Mouse (Mus musculus) thymus, postnatal 36 days (tissue): ENCODE measurements around the gene Cenpx.
"Not testable (repeated sequence)": the region's sequence is repeated elsewhere in the genome, so short reads cannot be mapped to it uniquely, and the experiment has no call there.

Source experiments
- DNase-seq, 2 experiments: peaks; one replicate each; pipeline ENCODE4 v3.0.0; 2022; ENCODE audit warnings: mixed read lengths in 2 of 2

The Cenpx gene

DNA sequence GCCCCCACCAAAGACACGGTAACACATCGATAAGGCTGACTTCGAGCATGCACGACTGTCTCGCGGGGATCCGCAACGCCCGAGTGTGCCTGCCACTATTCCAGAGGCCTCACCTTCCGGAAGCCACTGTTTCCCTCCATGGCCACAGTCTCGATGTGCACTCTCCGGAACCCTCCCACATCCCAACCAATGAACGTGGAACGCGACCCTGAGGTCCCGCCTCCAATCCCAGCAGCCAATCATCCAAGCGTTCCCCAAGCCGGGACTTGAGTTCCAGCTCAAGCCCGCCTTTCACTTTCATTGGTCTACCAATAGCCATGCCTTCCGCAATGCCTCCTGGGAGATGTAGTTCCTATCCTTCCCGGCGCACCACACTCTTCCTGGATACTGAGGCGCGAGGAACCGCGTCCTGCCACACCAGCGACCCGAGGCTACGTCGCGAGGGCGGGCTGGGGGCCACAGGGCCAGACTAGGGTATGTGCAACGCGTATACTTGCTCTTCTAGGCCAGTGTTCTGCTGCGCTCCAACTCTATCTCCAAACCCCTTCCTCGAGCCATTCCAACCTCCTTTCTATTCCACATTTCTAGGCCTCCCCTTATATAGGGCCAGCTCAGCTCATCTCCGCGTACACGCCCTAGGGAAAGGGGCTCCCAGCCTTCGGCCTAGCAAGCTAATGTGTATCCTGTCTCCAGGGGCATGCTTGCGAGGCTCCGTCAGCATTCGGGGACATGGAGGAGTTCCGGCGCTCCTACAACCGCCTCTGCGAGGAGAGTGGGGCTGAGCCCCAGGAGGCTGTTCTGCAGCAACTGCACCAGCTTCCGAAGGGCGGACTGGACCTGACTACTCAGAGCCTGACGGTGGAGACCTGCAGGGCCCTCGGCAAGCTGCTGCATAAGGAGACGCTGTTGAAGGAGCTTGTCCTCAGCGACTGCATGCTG lies at the start of gene Cenpx, which contains the start of gene Lrrc45:
TSS of gene Cenpx (minus strand) at position 159 of the 939 bp plus-strand sequence.
TSS of gene Lrrc45 (plus strand) at position 346 of the 939 bp plus-strand sequence.
- peak; percentile 96 to 98 for DNase-seq

- not testable (repeated sequence) for DNase-seq
Observed at GRCm38 (mm10) chr11:120762672-120763041, 49.1 kb upstream of the Cenpx start, which contains the start of gene Hmga1b. Hmga1b (plus strand) TSS chr11:120762794.

DNA sequence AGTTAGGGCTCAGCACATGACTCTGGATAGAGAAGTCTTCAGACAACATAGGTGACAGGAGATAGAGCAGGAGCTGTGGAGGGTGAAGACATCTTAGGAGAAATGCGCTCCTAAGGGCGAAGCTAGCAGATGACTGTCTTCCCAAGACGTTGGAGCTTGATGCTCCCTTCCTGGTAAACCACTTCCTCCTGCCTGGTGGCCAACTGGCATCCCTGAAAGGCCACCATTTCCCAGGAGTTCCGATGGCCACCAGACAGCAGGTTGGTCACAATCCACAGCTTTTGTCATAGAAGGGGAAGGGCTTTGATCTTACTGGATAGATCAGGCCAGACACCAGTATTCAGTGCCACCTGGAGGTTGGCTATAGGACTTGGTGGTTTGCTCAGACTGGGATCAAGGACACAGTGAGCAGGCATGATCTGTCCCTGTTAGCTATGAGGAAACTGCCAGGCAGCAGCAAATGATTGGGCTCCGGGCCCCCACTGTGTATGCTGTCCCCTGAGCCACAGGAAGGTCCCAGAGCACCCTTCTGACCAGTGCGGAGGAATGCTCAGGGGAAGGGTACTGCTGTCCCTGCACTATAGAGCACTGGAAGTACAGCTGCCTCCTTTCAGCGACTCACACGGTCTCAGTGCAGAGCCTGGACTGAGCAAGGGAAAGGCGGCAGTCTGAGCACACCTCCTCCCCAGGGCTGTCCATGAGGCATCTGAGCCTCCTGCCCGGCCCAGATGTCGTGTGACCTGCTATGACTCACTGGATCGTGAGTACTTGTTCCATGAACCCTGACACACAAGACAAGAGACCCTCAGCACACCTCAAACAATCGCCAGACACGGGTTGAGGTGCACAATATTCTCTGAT lies 48.5 kb upstream of the Cenpx start:
- DNase-seq = no peak

- DNase-seq = no peak
Observed at GRCm38 (mm10) chr11:120760236-120760635, 46.7 kb upstream of the Cenpx start.

DNA sequence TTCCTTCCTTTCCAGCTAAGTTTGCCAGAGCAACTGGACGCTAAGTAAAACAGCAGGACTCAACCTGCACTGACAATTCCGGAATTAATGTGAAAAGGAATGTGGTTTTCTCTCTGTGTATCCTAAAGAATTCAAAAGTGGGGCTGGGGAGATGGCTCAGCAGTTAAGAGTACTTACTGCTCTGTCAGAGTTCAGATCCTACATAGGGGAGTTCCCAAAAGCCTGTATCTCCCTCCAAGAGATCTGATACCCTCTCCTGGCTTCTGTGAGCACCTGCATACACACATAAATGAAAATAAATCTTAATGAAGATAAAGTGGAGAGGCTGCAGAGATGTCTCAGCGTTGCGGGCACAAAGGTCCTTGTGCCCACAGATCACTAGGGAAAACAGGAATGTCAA lies 38.1 kb upstream of the Cenpx start:
- no peak for DNase-seq

- DNase-seq = peak; percentile 25 to 34
Observed at GRCm38 (mm10) chr11:120749430-120749829, 35.9 kb upstream of the Cenpx start.

DNA sequence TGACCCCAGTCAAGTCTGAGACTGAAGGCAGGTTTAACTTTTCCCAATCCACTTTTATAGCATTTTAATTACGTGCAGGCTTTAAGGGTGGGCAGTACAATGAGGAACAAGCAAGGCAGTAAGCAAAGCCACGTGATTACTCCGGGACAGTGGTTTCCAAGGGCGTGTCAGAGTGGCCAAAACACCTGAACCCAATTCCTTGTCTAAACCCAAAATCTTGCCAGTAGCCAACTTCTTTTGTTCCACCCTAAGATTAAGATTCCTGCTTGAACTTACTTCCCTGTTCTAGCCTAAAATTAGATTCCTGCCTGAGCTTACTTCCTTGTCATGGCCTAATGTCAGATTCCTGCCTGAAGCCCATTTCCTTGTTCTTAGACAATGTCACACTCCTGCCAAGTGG lies 34.4 kb upstream of the Cenpx start:
- no peak for DNase-seq

GRCm38 (mm10) chr11:120744121-120744701 lies 30.7 kb upstream of the Cenpx start:
- DNase-seq = no peak

GRCm38 (mm10) chr11:120740981-120741380 lies 27.4 kb upstream of the Cenpx start:
- DNase-seq = no peak

DNA sequence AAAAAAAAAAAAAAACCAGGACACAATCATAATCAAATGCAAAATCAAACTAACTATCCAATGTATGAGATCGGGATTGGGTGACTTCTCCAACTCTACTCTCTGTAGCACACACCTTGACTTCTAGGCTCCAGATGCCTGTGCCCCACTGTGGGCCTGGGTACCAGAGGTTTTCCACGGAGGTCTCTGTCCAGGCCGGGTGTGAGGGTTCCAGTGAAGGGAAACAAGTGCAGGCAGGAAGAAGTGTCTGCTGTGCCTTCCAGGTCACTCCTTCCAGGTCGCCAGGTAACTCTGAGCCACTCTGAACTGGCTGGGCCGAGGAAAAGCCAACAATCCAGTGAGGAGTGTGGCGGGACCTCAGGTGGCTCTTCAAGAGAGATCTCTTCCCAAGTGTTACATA lies 22.9 kb upstream of the Cenpx start:
- no peak for DNase-seq

DNA sequence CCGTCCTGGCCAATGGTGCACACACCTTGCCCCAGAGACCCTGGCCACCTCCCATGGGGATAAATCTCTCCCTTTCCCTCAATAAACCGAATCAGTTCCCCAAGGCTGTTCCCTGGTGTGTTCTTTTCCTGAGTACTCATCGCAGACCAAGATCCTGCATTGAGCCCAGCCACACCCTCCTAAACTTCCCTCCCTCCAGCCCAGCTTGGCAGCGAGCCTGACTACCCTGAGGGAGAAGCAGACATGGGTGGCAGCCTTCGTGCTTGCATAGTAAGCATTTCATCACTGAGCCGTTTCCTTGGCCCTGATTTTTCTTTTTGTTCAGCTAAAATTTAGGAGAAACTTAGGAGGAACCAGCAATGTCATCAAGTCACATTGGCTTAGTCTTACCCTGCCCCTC lies 20.0 kb upstream of the Cenpx start:
- DNase-seq = no peak

- DNase-seq = no peak
Observed at GRCm38 (mm10) chr11:120731858-120732680, 18.5 kb upstream of the Cenpx start, which contains the start of gene Cbr2. Cbr2 (minus strand) TSS chr11:120732114.

DNA sequence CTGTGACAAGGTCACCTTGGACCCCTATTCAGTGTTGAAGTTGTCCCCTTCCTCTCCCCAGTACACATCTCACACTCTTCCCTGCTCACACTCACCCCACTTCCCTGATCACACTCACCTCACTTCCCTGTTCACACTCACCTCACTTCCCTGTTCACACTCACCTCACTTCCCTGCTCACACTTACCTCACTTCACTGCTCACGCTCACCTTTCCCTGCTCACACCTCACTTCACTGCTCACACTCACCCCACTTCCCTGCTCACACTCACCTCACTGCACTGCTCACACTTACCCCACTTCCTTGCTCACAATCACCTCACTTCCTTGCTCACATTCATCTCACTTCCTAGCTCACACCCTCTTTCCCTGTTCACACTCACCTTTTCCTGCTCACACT lies 17.9 kb upstream of the Cenpx start:
- DNase-seq = no peak

DNA sequence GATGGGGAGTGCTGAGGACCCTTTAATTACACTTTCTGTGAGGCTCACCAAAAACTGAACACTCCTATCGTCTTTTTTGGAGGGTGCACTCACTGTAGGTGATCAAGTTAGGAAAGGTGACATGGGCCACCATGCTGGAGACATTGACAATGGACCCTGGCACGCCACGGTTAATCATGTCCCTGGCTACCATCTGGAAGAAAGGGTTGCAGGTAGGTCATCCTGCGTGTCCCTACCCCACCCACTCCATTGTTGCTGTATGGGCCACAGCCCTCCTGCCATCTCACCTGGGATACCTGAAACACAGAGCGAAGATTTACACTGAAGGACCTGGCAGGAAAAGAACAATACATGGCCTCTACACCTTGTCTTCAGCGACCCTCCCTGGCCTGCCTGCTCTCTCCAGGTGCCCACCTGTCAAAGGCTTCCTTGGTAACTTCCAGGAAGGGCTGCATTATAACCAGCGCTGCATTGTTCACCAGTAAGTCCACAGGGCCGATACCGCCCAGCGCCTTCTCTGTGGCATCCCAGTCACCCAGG lies 16.9 kb upstream of the Cenpx start:
- no peak for DNase-seq

GRCm38 (mm10) chr11:120729432-120730050 lies 16.0 kb upstream of the Cenpx start:
- not testable (repeated sequence) for DNase-seq

DNA sequence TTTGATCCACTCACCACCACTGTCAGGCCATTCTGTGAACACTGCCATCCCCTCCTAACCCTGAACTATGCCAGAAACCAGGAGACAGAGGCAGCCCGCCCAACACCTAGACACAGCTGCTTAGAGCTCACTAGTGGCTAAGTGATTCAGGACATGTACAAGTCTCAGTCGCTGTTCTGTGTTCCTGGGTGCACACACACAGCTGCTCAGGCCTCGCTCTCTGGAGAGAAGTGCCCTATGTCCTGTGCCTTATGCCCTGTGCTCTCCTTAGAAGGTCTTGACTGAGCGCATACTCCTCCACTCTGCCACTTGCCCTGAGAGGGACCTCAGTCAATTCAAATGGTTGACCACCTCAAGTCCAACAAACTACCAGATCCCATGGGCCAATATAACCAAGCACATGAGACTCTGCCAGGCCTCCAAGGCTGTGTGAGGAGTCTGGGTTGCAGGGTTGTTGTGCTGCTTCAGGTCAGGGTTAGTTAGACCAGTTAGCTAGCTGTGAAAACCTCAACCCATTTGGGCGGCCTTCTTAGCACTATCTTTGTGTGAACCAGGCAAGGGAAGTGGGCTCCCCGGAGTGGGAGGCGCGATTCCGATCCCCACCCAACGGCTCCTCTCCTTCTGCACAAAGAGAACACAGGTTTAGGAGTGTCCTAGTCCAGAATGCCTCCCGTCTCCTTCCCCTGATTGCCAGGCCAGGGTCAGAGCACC lies 15.1 kb upstream of the Cenpx start:
- no peak for DNase-seq

DNA sequence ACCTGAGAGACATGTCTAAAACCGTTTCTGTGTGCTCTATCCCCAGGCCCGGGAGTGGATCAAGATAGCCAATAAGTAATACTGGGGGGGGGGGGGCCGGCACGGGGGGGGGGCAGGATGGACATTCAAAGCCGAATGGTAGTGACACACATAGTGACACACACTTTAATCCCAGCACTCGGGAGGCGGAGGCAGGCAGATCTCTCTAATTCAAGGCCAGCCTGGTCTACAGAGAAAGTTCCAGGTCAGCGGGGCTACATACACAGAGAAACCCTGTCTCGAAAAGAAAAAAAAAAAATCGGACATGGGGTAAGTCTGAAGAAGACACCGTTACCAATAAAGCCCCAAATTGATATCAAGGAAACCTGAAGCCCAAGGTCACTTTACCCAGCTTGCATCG lies 14.0 kb upstream of the Cenpx start:
- DNase-seq = no peak

DNA sequence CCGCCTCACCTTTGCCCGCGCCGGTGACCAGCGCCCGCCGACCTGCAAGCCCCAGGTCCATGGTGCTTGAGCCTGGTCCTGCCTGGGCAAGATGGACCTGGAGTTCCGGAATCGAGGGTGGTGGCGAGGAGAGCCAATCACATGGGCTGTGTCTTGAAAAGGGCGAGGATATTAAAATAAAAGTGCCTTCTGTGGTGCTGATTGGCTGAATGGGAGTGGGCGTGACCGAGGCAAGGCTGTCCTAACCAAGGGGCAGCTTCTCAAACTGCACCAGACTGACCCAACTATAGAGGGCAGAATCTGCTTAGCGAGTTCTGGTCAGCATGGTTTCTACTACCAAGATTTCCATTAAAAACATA lies 13.6 kb upstream of the Cenpx start, which contains the start of gene Dcxr:
TSS of gene Dcxr (minus strand) at position 113 of the 359 bp plus-strand sequence.
- DNase-seq = peak in 1 of 2 experiments; percentile 32

DNA sequence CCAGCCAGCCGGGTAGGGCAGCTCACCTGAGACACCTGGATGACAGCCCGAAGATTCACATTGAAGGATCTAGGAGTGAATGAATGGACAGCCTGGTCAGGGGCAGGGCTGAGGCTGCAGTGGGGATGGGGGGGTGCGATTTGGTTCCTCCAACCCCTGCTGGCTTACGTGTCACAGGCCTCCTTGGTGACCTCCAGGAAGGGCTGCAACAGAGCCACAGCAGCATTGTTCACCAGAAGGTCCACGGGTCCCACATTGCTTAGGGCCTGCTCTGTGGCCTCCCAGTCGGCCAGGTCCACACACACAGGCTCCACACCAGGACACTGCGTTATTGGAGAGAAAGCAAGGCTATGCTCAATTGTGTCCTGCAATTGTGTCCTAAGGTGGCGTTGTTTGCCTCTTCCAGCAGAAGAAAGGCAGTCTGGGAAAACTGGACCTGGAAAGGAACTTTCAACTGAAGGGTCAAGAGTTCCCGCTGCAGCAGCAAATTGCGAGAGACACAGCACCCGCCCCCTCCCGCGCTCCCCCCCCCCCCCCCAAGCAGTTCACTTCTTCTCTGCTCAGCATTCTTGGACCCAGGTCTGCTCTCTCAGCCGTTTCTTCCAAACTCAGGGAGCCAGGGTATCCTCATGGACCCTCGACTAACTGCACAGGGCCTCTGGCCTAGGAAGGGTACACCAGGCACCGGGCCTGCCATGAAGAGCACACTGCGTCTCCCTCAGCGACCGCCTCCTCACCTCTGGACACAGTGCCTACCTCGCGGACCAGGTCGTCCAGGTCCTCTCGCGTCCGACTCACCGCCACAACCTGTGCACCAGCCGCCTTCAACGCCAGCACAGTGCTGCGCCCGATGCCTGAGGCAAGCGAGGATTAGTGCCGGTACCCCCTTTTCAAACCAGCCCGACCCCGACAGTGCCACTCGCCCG lies 13.0 kb upstream of the Cenpx start:
- DNase-seq = no peak
